Mouse (Mus musculus) kidney, postnatal 4 days (tissue): ENCODE results near the gene Ccdc83.

ENCODE experiments used
- DNase-seq, 2 experiments: peaks; one replicate each; pipeline ENCODE4 v3.0.0; 2021; ENCODE audit warnings: mixed read lengths in 2 of 2

The Ccdc83 gene

GRCm38 (mm10) chr7:90258701-90259100, 6.9 kb downstream of the Ccdc83 start:
- no peak for DNase-seq

GRCm38 (mm10) chr7:90252946-90253345, 12.6 kb downstream of the Ccdc83 start:
- no peak for DNase-seq

- no peak for DNase-seq
Measured at GRCm38 (mm10) chr7:90243643-90244042, 21.9 kb downstream of the Ccdc83 start.

GRCm38 (mm10) chr7:90243151-90243550, 22.4 kb downstream of the Ccdc83 start:
- DNase-seq: no peak

GRCm38 (mm10) chr7:90236289-90236905, 29.2 kb downstream of the Ccdc83 start:
- no peak for DNase-seq

DNA sequence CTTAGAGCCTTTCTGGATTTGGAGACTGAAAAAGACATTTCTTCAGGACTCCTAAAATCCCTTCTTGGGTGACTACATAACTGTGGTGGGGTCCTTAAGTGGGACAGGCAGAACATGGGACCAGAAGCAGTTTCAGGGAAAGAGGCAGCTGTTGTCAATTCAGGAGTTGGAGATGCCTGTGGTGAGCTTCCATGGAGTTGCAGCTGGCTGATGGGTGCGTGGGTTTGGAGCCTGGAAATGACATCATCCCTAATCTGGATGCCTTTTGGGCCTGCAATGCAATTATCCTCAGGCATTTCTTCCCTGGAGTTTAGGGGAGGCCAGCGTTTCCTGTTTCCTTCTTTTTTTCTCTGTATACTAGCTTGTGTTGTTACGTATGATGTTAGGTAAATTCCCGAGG, 31.7 kb downstream of the Ccdc83 start:
- peak in 1 of 2 experiments; percentile 15 for DNase-seq

GRCm38 (mm10) chr7:90231431-90231830, 34.1 kb downstream of the Ccdc83 start:
- DNase-seq: no peak

- peak; percentile 47 to 50 for DNase-seq
Measured at GRCm38 (mm10) chr7:90228884-90229283, 36.7 kb downstream of the Ccdc83 start.

GRCm38 (mm10) chr7:90228075-90228474, 37.5 kb downstream of the Ccdc83 start:
- no peak for DNase-seq

GRCm38 (mm10) chr7:90221487-90221886, 44.1 kb downstream of the Ccdc83 start:
- no peak for DNase-seq

GRCm38 (mm10) chr7:90218122-90218521, 47.5 kb downstream of the Ccdc83 start:
- DNase-seq: no peak

GRCm38 (mm10) chr7:90216511-90216910, 49.1 kb downstream of the Ccdc83 start:
- no peak for DNase-seq

DNA sequence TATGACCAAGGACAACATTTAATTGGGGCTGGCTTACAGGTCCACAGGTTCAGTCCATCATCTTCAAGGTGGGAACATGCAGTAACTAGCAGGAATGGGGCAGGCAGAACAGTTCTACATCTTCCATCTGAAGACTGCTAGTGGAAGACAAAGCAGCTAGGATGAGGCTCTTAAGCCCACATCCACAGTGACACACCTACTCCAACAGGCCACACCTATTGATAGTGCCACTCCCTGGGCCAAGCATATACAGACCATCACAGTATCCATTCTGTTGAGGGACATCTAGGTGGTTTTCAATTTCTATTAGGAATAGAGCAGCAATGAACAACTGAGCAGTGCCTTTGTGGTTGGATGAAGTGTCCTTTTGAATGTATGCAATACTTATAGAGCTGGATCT, 54.6 kb downstream of the Ccdc83 start:
- DNase-seq: no peak

- DNase-seq: no peak
Measured at GRCm38 (mm10) chr7:90210116-90210515, 55.5 kb downstream of the Ccdc83 start.

DNA sequence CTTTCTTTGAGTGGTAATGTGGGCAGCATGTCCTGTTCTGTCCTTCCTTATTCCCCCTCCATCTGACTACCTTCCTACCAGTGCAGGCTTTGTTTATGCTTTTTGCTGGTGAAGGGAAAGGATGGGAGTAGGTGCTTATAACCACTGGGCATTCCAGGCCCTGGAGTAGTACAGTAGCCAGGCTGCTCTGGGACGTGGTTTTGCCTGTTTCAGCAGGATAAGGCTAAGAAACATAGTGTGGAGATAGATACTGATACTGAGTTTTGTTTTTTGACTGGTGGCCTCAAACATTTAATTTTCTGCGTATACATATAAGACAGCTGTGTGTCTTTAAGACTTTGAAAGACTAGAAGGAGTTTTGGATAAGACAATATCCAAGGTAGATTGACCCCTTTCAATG, 61.7 kb downstream of the Ccdc83 start:
- DNase-seq: no peak

DNA sequence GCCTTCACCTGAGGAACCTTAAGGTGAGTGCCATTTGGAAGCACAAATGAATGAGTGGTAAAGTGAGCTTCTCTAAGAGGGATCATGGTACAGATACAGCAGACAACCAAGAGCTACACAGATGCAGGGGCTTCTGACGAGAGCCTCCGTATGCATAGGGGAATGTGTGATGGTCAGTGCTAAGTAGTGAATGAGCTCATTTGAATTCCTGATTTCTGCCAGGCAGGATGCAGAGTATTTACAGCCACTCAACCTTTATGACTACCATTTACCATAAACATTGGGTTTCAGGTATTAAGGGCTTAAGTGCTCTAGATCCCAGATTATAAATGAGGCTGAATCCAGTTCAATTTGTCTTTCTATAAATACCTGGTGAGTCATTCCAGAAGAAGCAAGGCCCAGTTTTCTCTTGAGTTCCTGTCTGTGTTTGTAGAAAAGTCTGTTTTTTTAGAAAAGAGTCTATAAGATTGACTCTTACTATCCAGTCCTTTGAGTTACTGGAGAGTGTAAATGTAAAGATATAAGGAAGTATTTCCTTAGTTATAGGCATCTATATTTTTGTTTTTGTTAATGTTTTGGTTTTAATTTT, 63.6 kb downstream of the Ccdc83 start:
- DNase-seq: no peak

- DNase-seq: no peak
Measured at GRCm38 (mm10) chr7:90200251-90200650, 65.3 kb downstream of the Ccdc83 start.

GRCm38 (mm10) chr7:90180635-90181034, 84.9 kb downstream of the Ccdc83 start:
- DNase-seq: no peak

GRCm38 (mm10) chr7:90175576-90175975, 90.0 kb downstream of the Ccdc83 start:
- DNase-seq: no peak
